Mouse (Mus musculus) stomach, embryonic 14.5 days (tissue): ENCODE results near the gene Hint1. TPM values are rescaled to one million over a fixed set of nuclear protein-coding genes. Genes with fewer than 3 reads are reported as not detected.

Source experiments
- ATAC-seq: fragments of 200-750 bp; cut with Nextera tagmentation; 2 replicates; pipeline ENCODE4 v1.8.0; 2017; ENCODE audit warnings: low read depth, moderate TSS enrichment; ENCODE audit not compliant: insufficient number of reproducible peaks, insufficient read depth, low FRiP score
- H3K27ac ChIP-seq: fragments of 300-500 bp; sonication (generic); 2 replicates; pipeline ENCODE4 v1.5.1; 2014; ENCODE audit warnings: mild to moderate bottlenecking, low read length, moderate library complexity, mixed read lengths
- H3K27me3 ChIP-seq: fragments of 300-500 bp; sonication (generic); 2 replicates; pipeline ENCODE4 v1.6.1; 2014; ENCODE audit warnings: low read length, control low read depth, mixed read lengths; ENCODE audit not compliant: control insufficient read depth, insufficient read depth
- H3K36me3 ChIP-seq: fragments of 300-500 bp; sonication (generic); 2 replicates; pipeline ENCODE4 v1.6.1; 2014; ENCODE audit warnings: mild to moderate bottlenecking, control low read depth, low read length, moderate library complexity, mixed read lengths; ENCODE audit not compliant: control insufficient read depth, insufficient read depth
- H3K4me1 ChIP-seq: fragments of 300-500 bp; sonication (generic); 2 replicates; pipeline ENCODE4 v1.6.1; 2014; ENCODE audit warnings: low read length, control low read depth, mixed read lengths; ENCODE audit not compliant: control insufficient read depth, insufficient read depth
- H3K4me2 ChIP-seq: fragments of 300-500 bp; sonication (generic); replicated peaks from 2 replicates; pipeline ENCODE4 v1.6.1; 2014; ENCODE audit warnings: low read depth, low read length, control low read depth
- H3K4me3 ChIP-seq: fragments of 300-500 bp; sonication (generic); 2 replicates; pipeline ENCODE4 v1.5.1; 2014; ENCODE audit warnings: low read depth, low read length, control low read depth
- H3K9ac ChIP-seq: fragments of 300-500 bp; sonication (generic); replicated peaks from 2 replicates; pipeline ENCODE4 v1.6.1; 2014; ENCODE audit warnings: low read depth, mild to moderate bottlenecking, control low read depth, low read length, moderate library complexity, mixed read lengths
- H3K9me3 ChIP-seq: fragments of 300-500 bp; sonication (generic); 2 replicates; pipeline ENCODE4 v1.6.1; 2016; ENCODE audit warnings: low read depth, low read length, control low read depth; ENCODE audit not compliant: control insufficient read depth
- WGBS: fragments of 180-500 bp; shearing (Covaris S2); extraction: QIAGEN DNeasy Blood & Tissue Kit; methylation state at CpG from one replicate; pipeline ENCODE4 v1.1.7; 2014; 5-methylcytosine and 5-hydroxymethylcytosine counted together
- polyA plus RNA-seq: library from polyadenylated mRNA; unstranded; fragments of >200 nt; fragmentation: Nextera tagmentation; extraction: Ambion mirVana; gene quantifications from 2 replicates; pipeline ENCODE4 v1.2.1, GENCODE M21; 2014

Gene Hint1
- polyA plus RNA-seq, 1 experiment from 2014 or later, result 672 TPM

DNA sequence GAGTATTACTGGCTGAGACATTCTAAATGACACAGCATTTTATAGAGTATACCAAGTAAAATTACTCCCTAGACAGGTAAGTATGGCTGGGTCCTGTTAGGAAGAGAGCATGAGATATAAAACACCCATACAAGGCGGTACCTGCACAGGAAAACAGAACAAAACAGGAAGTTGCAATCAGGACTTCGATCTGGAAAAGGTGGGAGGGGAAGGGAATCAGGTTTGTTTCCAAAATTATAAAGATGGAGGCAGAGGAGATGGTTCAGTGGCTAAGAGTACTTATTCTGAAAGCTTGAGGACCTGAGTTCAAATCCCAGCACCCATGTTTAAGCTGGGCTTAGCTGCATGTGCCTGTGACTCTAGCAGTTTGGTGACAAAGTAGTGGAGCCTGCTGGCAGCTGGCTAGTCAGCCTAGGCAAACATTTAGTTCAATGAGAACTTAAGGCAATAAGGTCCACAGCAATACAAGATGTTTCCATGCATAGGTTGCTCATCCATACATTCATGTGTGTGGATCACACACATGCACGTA, 1.8 kb downstream of the Hint1 start:
- ATAC-seq, result no peak

DNA sequence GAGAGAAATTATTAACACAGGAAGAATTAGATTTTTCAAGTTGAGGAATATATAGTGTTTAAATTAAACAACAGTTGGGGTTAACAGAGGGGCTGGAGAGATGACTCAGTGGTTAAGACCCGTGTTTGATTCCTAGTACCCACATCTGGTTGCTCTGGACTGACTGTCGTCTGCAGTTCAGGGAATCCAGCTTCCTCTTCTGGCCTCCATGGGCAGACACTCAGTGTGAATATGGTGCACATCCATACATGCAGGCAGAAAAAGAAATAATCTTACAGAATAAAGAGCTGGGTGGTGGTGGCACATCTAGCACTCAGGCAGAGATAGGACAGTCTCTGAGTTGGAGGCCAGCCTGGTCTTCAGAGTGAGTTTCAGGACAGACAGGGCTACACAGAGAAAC, 2.3 kb downstream of the Hint1 start:
- WGBS, result 61% methylated on average over 2 of the region's 2 CpGs
- Histone ChIP-seq H3K27ac (no peak overlapping the region), H3K9ac (no peak overlapping the region), H3K27me3 (no peaks in the 10 kb centered on the region), H3K4me3 (no peak overlapping the region), H3K36me3 (peaks cover 32% of the 10 kb centered on the region), H3K4me2 (no peak overlapping the region), H3K4me1 (peaks cover 7% of the 10 kb centered on the region; the same call in 1 of the 2 replicates), H3K9me3 (no peaks in the 10 kb centered on the region)
- no peak for ATAC-seq

More for the DNA sequence above, 1.8 kb downstream of the Hint1 start:
- H3K4me3 ChIP-seq, result 0 out of 2 replicates have a peak overlapping the region, but pooled peaks have one; percentile 68
- peak overlapping the region; percentile 52 for H3K4me2 ChIP-seq
- no peaks in the 10 kb centered on the region for H3K27me3 ChIP-seq
- H3K9me3 ChIP-seq, result no peaks in the 10 kb centered on the region
- H3K27ac ChIP-seq, result no peak overlapping the region
- H3K9ac ChIP-seq, result no peak overlapping the region
- peaks cover 31% of the 10 kb centered on the region for H3K36me3 ChIP-seq
- WGBS, result 80% methylated on average over 3 of the region's 3 CpGs
- peaks cover 7% of the 10 kb centered on the region; the same call in 1 of the 2 replicates for H3K4me1 ChIP-seq

GRCm38 (mm10) chr11:54869318-54869717, 3.1 kb downstream of the Hint1 start:
- Histone ChIP-seq H3K9ac (no peak overlapping the region), H3K27ac (no peak overlapping the region), H3K9me3 (no peaks in the 10 kb centered on the region), H3K36me3 (peaks cover 32% of the 10 kb centered on the region), H3K4me3 (no peak overlapping the region), H3K4me2 (no peak overlapping the region), H3K4me1 (peaks cover 7% of the 10 kb centered on the region; the same call in 1 of the 2 replicates), H3K27me3 (no peaks in the 10 kb centered on the region)
- WGBS, result 79% methylated on average over 3 of the region's 3 CpGs
- ATAC-seq, result no peak

GRCm38 (mm10) chr11:54871831-54872537, 5.8 kb downstream of the Hint1 start:
- Histone ChIP-seq H3K27ac (no peak overlapping the region), H3K27me3 (no peaks in the 10 kb centered on the region), H3K9me3 (no peaks in the 10 kb centered on the region), H3K4me3 (no peak overlapping the region), H3K9ac (no peak overlapping the region), H3K4me1 (peaks cover 7% of the 10 kb centered on the region; the same call in 1 of the 2 replicates), H3K4me2 (no peak overlapping the region), H3K36me3 (peaks cover 32% of the 10 kb centered on the region)
- ATAC-seq, result no peak
- WGBS, result 82% methylated on average over 7 of the region's 7 CpGs

- WGBS, result 93% methylated on average over 5 of the region's 5 CpGs
- no peak for ATAC-seq
- H3K36me3 ChIP-seq, result peaks cover 16% of the 10 kb centered on the region; the same call in 1 of the 2 replicates
- H3K4me1 ChIP-seq, result no peaks in the 10 kb centered on the region
- H3K9me3 ChIP-seq, result no peaks in the 10 kb centered on the region
- H3K27ac ChIP-seq, result no peak overlapping the region
- no peak overlapping the region for H3K4me3 ChIP-seq
- H3K4me2 ChIP-seq, result no peak overlapping the region
- H3K27me3 ChIP-seq, result no peaks in the 10 kb centered on the region
- no peak overlapping the region for H3K9ac ChIP-seq
These were observed 9.8 kb downstream of the Hint1 start for GRCm38 (mm10) chr11:54876031-54876430.

GRCm38 (mm10) chr11:54878893-54879292, 12.7 kb downstream of the Hint1 start:
- no peaks in the 10 kb centered on the region for H3K9me3 ChIP-seq
- no peaks in the 10 kb centered on the region; the same call in 1 of the 2 replicates for H3K36me3 ChIP-seq
- H3K9ac ChIP-seq, result no peak overlapping the region
- no peaks in the 10 kb centered on the region for H3K27me3 ChIP-seq
- no peak for ATAC-seq
- WGBS, result 76% methylated on average over 6 of the region's 6 CpGs
- no peak overlapping the region for H3K4me2 ChIP-seq
- H3K4me3 ChIP-seq, result no peak overlapping the region
- H3K4me1 ChIP-seq, result no peaks in the 10 kb centered on the region
- H3K27ac ChIP-seq, result no peak overlapping the region

GRCm38 (mm10) chr11:54879434-54879833, 13.3 kb downstream of the Hint1 start:
- no peaks in the 10 kb centered on the region for H3K36me3 ChIP-seq
- peak; percentile 33; the same call in 1 of the 2 replicates for ATAC-seq
- no peak overlapping the region for H3K27ac ChIP-seq
- H3K9ac ChIP-seq, result no peak overlapping the region
- no peaks in the 10 kb centered on the region for H3K4me1 ChIP-seq
- H3K9me3 ChIP-seq, result no peaks in the 10 kb centered on the region
- no peaks in the 10 kb centered on the region for H3K27me3 ChIP-seq
- 23% methylated on average over 4 of the region's 4 CpGs for WGBS
- H3K4me2 ChIP-seq, result no peak overlapping the region
- no peak overlapping the region for H3K4me3 ChIP-seq

DNA sequence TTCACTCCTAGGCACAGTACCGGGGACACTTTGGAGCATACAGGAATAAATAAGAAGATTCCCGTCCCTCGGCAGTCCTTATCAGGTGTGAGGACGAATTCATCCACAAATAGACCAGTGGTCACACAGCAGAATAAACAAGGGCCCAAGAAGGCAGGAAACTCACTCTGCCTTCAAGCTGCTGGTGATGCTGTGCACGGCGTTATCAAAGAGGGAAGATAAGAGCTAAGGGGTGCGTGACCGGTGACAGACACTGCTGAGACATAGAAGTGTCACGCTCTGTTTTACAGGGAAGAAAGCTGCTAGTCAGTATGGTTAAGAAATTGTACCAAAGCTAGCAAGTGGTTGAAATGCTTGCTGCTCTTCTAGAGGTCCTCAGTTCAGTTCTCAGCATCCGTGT, 13.7 kb downstream of the Hint1 start:
- 55% methylated on average over 10 of the region's 10 CpGs for WGBS
- H3K4me2 ChIP-seq, result no peak overlapping the region
- no peak for ATAC-seq
- no peak overlapping the region for H3K27ac ChIP-seq
- no peak overlapping the region for H3K4me3 ChIP-seq
- no peaks in the 10 kb centered on the region for H3K9me3 ChIP-seq
- H3K9ac ChIP-seq, result no peak overlapping the region
- H3K4me1 ChIP-seq, result no peaks in the 10 kb centered on the region
- no peaks in the 10 kb centered on the region for H3K27me3 ChIP-seq
- no peaks in the 10 kb centered on the region for H3K36me3 ChIP-seq
